Mouse (Mus musculus) ES-Bruce4 (cell line): ENCODE results near the gene Zfp992. TPM values are rescaled to one million over a fixed set of nuclear protein-coding genes. Genes with fewer than 3 reads are reported as not detected.
"Not testable (repeated sequence)": the region's sequence is repeated elsewhere in the genome, so short reads cannot be mapped to it uniquely, and the experiment has no call there.

Experiments
- H3K27ac ChIP-seq: 2 replicates; pipeline ENCODE4 v1.5.1; 2012; ENCODE audit warnings: low read length, inconsistent platforms; ENCODE audit not compliant: insufficient read depth
- H3K27me3 ChIP-seq: 2 replicates; pipeline ENCODE4 v1.6.1; 2012; ENCODE audit warnings: mild to moderate bottlenecking, low read length, inconsistent platforms; ENCODE audit not compliant: control insufficient read depth, poor library complexity, insufficient read depth, severe bottlenecking
- H3K36me3 ChIP-seq: 2 replicates; pipeline ENCODE4 v1.6.1; 2012; ENCODE audit warnings: inconsistent platforms, mild to moderate bottlenecking, low read length, moderate library complexity; ENCODE audit not compliant: control insufficient read depth, poor library complexity, insufficient read depth, severe bottlenecking
- H3K4me1 ChIP-seq: one replicate; pipeline ENCODE4 v1.8.1; 2011; ENCODE audit warnings: low read length; ENCODE audit not compliant: control insufficient read depth, insufficient read depth
- H3K4me3 ChIP-seq: 2 replicates; pipeline ENCODE4 v1.5.1; 2011; ENCODE audit warnings: low read depth, mild to moderate bottlenecking, low read length
- H3K9ac ChIP-seq: 2 replicates; pipeline ENCODE4 v1.6.1; 2012; ENCODE audit warnings: low read depth, mild to moderate bottlenecking, inconsistent platforms; ENCODE audit not compliant: poor library complexity, severe bottlenecking
- H3K9me3 ChIP-seq: replicated peaks from 2 replicates; pipeline ENCODE4 v1.6.1; 2012; ENCODE audit warnings: mild to moderate bottlenecking, low read length, inconsistent platforms; ENCODE audit not compliant: control insufficient read depth, poor library complexity, insufficient read depth, severe bottlenecking
- CTCF ChIP-seq: IDR thresholded peaks from one replicate; pipeline ENCODE4 v1.8.1; 2011; ENCODE audit warnings: low read depth, low read length
- EP300 ChIP-seq: IDR thresholded peaks from 2 replicates; pipeline ENCODE4 v1.6.1; 2011; ENCODE audit warnings: low read depth, low read length; ENCODE audit not compliant: insufficient read depth
- POLR2A ChIP-seq: IDR thresholded peaks from one replicate; pipeline ENCODE4 v1.8.1; 2011; ENCODE audit warnings: low read length; ENCODE audit not compliant: insufficient read depth
- polyA plus RNA-seq: library from polyadenylated mRNA; stranded (reverse); fragments of >200 nt; gene quantifications from 2 replicates; pipeline ENCODE4 v1.2.4, GENCODE M21; 2011; ENCODE audit warnings: low read depth; ENCODE audit not compliant: missing spikeins, insufficient read depth, insufficient read length

Gene Zfp992
- polyA plus RNA-seq, 1 experiment, result 23.7 TPM

DNA sequence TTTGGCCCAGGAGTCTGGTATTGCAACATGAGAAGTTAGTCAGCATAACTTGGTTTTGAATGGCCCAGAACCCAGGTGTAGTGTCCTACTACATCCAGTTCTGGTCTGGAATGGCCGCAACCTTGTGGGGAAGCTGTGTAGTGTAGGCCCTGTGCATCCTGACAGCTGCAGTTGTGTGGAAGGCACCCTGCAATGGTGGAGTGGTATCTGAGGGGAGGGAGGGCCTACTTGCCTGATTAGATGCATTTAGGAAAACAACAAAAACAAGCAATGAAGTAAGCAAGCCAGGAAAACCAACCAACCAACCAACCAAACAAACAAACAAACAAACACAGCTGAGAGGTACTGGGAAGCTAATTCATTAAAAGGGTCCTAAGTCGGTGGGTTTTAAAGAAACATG lies 3.8 kb downstream of the Zfp992 start:
- H3K36me3 ChIP-seq, result peaks cover 13% of the 10 kb centered on the region
- not testable (repeated sequence) for H3K27ac ChIP-seq, H3K27me3 ChIP-seq, H3K4me3 ChIP-seq, H3K4me1 ChIP-seq, H3K9me3 ChIP-seq, H3K9ac ChIP-seq

DNA sequence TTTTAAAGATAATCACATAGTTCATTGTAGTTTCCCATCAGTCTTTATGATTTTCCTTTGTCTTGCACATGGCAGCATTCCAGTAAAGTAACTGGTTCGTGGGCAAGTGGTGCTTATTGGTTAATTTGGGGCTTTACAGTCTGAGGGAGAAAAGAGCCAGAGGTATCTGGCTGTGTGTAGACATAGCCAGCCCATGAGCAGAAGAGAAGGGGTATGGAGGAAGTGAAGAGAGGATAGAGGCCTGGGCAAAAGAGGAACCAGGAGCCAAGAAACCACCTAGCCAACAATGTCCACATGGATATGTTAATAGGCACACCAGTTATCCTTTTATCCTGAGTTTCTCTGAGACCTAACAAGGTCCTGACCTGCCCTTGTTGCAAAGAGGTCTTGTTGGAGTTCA lies 5.3 kb downstream of the Zfp992 start:
- H3K27ac ChIP-seq, H3K27me3 ChIP-seq, H3K9me3 ChIP-seq: not testable (repeated sequence)

DNA sequence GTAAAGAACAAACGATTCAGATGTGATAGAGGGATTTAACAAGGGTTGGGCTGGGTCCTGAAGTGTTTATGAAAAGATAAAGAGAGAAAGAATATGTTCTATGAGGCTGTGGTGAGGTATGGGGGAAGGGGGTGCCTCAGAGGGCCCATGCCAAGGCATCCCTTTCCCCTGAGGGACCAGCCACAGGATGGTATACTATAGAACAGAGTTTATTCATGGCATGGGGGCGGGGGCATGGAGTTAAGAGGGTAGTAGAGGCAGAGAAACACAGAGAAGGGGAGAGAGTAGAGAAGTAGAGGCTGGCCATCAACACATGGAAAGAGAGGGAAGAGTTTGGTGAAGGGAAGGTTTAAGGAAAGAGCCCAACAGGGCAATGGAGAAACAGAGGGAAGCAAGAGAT lies 6.1 kb downstream of the Zfp992 start:
- TF ChIP-seq CTCF, result no peak
- no peak for TF ChIP-seq POLR2A
- TF ChIP-seq EP300, result no peak
- no peak overlapping the region for H3K4me3 ChIP-seq

More for the DNA sequence above, 5.3 kb downstream of the Zfp992 start:
- not testable (repeated sequence) for H3K4me3 ChIP-seq, H3K9ac ChIP-seq, H3K4me1 ChIP-seq
- H3K36me3 ChIP-seq, result peaks cover 12% of the 10 kb centered on the region

DNA sequence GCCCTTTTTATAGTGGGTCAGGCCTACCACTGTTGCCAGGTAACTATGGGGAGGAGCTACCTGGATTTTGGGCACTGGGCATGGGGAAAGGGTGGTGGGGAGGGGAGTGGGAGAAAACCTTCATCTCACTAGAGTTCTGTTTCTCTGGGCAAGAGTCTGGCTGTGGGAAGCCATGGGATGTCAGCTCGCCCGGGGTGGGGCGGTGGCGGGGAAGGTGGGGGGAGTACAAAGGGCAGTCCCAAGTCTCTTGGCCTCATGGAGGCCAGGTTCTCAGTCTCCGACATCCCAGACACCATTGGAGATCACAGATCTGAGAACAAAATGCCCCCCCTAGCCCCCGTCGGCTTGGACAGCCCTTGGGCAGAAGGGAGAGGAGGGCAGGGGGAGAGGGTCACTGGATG lies 6.5 kb downstream of the Zfp992 start:
- Histone ChIP-seq H3K9me3 (no peaks in the 10 kb centered on the region; the same call in 1 of the 2 replicates), H3K4me3 (no peak overlapping the region), H3K27ac (no peak overlapping the region), H3K27me3 (no peaks in the 10 kb centered on the region), H3K36me3 (peaks cover 9% of the 10 kb centered on the region), H3K9ac (no peak overlapping the region), H3K4me1 (no peaks in the 10 kb centered on the region)
- TF ChIP-seq EP300 (no peak), POLR2A (no peak), CTCF (no peak)

More for the DNA sequence above, 6.1 kb downstream of the Zfp992 start:
- Histone ChIP-seq H3K27ac (no peak overlapping the region), H3K27me3 (no peaks in the 10 kb centered on the region), H3K9ac (no peak overlapping the region), H3K4me1 (no peaks in the 10 kb centered on the region), H3K9me3 (no peaks in the 10 kb centered on the region; the same call in 1 of the 2 replicates), H3K36me3 (peaks cover 12% of the 10 kb centered on the region)

DNA sequence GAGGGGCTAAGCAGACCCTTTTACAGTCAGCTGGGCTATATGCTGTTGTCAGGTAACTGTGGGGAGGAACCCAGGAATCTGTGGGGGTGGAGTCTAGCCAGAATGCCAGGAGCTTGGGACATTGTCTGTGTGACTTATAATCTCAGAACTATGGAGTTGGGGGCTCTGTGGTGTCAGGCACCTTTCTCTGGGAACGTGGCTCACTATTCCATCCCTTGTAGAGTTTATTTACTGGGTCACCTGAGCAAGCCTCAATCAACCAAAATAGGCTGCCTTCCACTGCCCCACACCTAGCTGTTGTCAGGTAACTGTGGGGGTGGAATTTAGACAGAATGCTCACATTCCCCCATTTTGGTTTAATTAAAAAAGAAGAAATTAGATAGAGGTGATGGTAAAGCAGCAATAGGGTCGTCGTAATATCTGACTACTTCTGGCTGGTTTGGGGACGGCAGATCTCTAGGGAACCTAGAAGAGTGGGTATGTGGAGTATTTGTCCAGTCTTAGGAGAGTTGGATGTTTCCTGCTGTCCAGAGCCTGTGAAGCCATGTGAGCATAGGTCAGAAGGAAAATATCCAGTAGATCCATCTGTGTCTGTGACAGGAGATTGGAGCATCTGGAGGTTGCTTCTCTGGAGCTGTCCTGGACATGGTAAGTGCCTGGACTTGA lies 7.4 kb downstream of the Zfp992 start:
- no peak overlapping the region for H3K27ac ChIP-seq
- no peak overlapping the region for H3K4me3 ChIP-seq
- TF ChIP-seq CTCF, result no peak
- no peak for TF ChIP-seq POLR2A
- TF ChIP-seq EP300, result no peak
- peaks cover 9% of the 10 kb centered on the region for H3K36me3 ChIP-seq
- no peaks in the 10 kb centered on the region; the same call in 1 of the 2 replicates for H3K9me3 ChIP-seq
- no peak overlapping the region for H3K9ac ChIP-seq
- no peaks in the 10 kb centered on the region for H3K27me3 ChIP-seq
- no peaks in the 10 kb centered on the region for H3K4me1 ChIP-seq

DNA sequence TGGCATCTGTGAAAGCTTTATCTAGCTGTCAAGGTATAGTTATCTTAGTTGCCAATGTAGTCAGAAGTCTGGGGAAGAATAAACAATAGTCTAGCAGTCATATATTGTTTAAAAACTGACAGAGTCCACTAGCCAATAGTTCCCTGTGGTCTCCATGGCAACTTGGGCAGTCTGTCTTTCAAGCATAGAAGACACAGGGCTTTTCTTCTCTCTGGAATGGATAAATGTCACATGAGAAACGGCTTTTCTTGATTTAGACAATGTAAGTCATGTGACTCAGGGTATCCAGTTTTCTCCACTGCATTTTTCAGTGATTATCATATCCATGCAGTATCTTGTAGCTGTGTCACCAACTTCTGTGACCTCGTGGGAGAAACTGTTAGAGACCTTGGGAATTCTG lies 8.3 kb downstream of the Zfp992 start:
- H3K9ac ChIP-seq, result no peak overlapping the region
- no peaks in the 10 kb centered on the region for H3K27me3 ChIP-seq
- H3K4me1 ChIP-seq, result no peaks in the 10 kb centered on the region
- TF ChIP-seq POLR2A (no peak), EP300 (no peak)
- H3K36me3 ChIP-seq, result peaks cover 9% of the 10 kb centered on the region
- H3K4me3 ChIP-seq, result no peak overlapping the region
- no peak overlapping the region for H3K27ac ChIP-seq
- no peaks in the 10 kb centered on the region; the same call in 1 of the 2 replicates for H3K9me3 ChIP-seq
